In genomic region chr11:99229641-99230260, GRCm38 (mm10) we compare ENCODE assay signal across 8 mouse cellular contexts. TPM values are rescaled to one million over a fixed set of nuclear protein-coding genes. Genes with fewer than 3 reads are reported as not detected.
A peak's percentile ranks its signal among the peaks of the same experiment; 100 is the strongest.
DNase-seq lines count a peak whose midpoint lies in the region; ATAC-seq and TF ChIP-seq lines count a peak whose summit lies in the region.

No protein-coding gene starts in this region.

- no peaks in the 10 kb centered on the region for H3K36me3 ChIP-seq in kidney, adult 2 months (ENCODE audit: control insufficient read depth, insufficient read depth, low read length)
- peaks cover 32% of the 10 kb centered on the region for H3K36me3 ChIP-seq in G1E (replicated peaks)
- peaks cover 28% of the 10 kb centered on the region for H3K36me3 ChIP-seq in forebrain, embryonic 12.5 days (replicated peaks)
- peaks cover 31% of the 10 kb centered on the region for H3K36me3 ChIP-seq in liver, embryonic 15.5 days (replicated peaks)
- no peaks in the 10 kb centered on the region for H3K36me3 ChIP-seq in stomach, postnatal 0 days (ENCODE audit: control insufficient read depth, insufficient read depth, low read length)

- peaks cover 3% of the 10 kb centered on the region; the same call in 1 of the 2 replicates for H3K4me1 ChIP-seq in kidney, adult 2 months (ENCODE audit: control insufficient read depth, insufficient read depth, low read length)
- peaks cover 37% of the 10 kb centered on the region for H3K4me1 ChIP-seq in G1E (ENCODE audit: insufficient read depth, low read depth, low read length)
- H3K4me1 ChIP-seq in forebrain, embryonic 12.5 days, result peaks cover 28% of the 10 kb centered on the region
- H3K4me1 ChIP-seq in liver, embryonic 15.5 days (replicated peaks), result peaks cover 47% of the 10 kb centered on the region
- no peaks in the 10 kb centered on the region; the same call in 1 of the 2 replicates for H3K4me1 ChIP-seq in stomach, postnatal 0 days (replicated peaks; ENCODE audit: control insufficient read depth, insufficient read depth)

- ATAC-seq in G1E (ENCODE audit: extremely low read depth, insufficient number of reproducible peaks, low FRiP score, poor library complexity, severe bottlenecking), result no peak; the same call in 1 of the 2 replicates
- ATAC-seq in forebrain, embryonic 12.5 days (ENCODE audit: low FRiP score), result peak; percentile 33
- peak; percentile 79 for ATAC-seq in liver, embryonic 15.5 days (ENCODE audit: insufficient read depth)
- ATAC-seq in stomach, postnatal 0 days (ENCODE audit: low FRiP score, low TSS enrichment), result no peak; the same call in 1 of the 2 replicates

- H3K27ac ChIP-seq in kidney, adult 2 months (ENCODE audit: insufficient read depth, low read depth, low read length), result peak overlapping the region; percentile 81
- H3K27ac ChIP-seq in forebrain, embryonic 12.5 days, result peak overlapping the region; percentile 100
- peak overlapping the region; percentile 85 for H3K27ac ChIP-seq in liver, embryonic 15.5 days (replicated peaks)
- peak overlapping the region; percentile 99 for H3K27ac ChIP-seq in stomach, postnatal 0 days (replicated peaks)

- TF ChIP-seq POLR2A in kidney, adult 2 months (IDR thresholded peaks at IDR 0.05; ENCODE audit: low read depth, low read length), result no peak

- peak overlapping the region; percentile 99 for H3K9ac ChIP-seq in forebrain, embryonic 12.5 days
- peak overlapping the region; percentile 98 for H3K9ac ChIP-seq in liver, embryonic 15.5 days
- H3K9ac ChIP-seq in stomach, postnatal 0 days (ENCODE audit: low read length), result peak overlapping the region; percentile 99

- TF ChIP-seq CTCF in kidney, adult 2 months (conservative IDR thresholded peaks at IDR 0.05; ENCODE audit: insufficient read depth, insufficient read length, low read depth, low read length), result no peak
- TF ChIP-seq CTCF in G1E (IDR thresholded peaks at IDR 0.05; ENCODE audit: low read depth, low read length), result no peak
- no peak for TF ChIP-seq CTCF in stomach, postnatal 0 days (IDR thresholded peaks at IDR 0.05; ENCODE audit: low read depth)

- no peaks in the 10 kb centered on the region for H3K27me3 ChIP-seq in kidney, adult 2 months (replicated peaks; ENCODE audit: control insufficient read depth, insufficient read depth, low read length)
- no peaks in the 10 kb centered on the region for H3K27me3 ChIP-seq in G1E (ENCODE audit: insufficient read depth, low read length)
- no peaks in the 10 kb centered on the region for H3K27me3 ChIP-seq in forebrain, embryonic 12.5 days
- no peaks in the 10 kb centered on the region for H3K27me3 ChIP-seq in liver, embryonic 15.5 days
- H3K27me3 ChIP-seq in stomach, postnatal 0 days (ENCODE audit: control insufficient read depth, insufficient read depth, low read length), result no peaks in the 10 kb centered on the region

- no peak for TF ChIP-seq EP300 in stomach, postnatal 0 days (optimal IDR thresholded peaks at IDR 0.05)

- peak overlapping the region; percentile 69 for H3K4me2 ChIP-seq in forebrain, embryonic 12.5 days
- H3K4me2 ChIP-seq in liver, embryonic 15.5 days, result peak overlapping the region; percentile 84
- H3K4me2 ChIP-seq in stomach, postnatal 0 days (replicated peaks; ENCODE audit: low read depth), result peak overlapping the region; percentile 81

- WGBS in kidney, adult 2 months, result under 1% methylated on average over 31 of the region's 31 CpGs
- 0% methylated on average over 31 of the region's 31 CpGs for WGBS in forebrain, embryonic 12.5 days
- under 1% methylated on average over 31 of the region's 31 CpGs for WGBS in liver, embryonic 15.5 days (ENCODE audit: insufficient replicate concordance)
- under 1% methylated on average over 31 of the region's 31 CpGs for WGBS in stomach, postnatal 0 days

- H3K4me3 ChIP-seq in kidney, adult 2 months (ENCODE audit: insufficient read depth, low read depth, low read length), result peak overlapping the region; percentile 99
- H3K4me3 ChIP-seq in G1E (ENCODE audit: low read depth, low read length), result peak overlapping the region; percentile 87
- H3K4me3 ChIP-seq in forebrain, embryonic 12.5 days (replicated peaks), result peak overlapping the region; percentile 88
- peak overlapping the region; percentile 83 for H3K4me3 ChIP-seq in liver, embryonic 15.5 days (replicated peaks)
- peak overlapping the region; percentile 90 for H3K4me3 ChIP-seq in stomach, postnatal 0 days (ENCODE audit: low read depth, low read length)

- H3K9me3 ChIP-seq in G1E (replicated peaks), result no peaks in the 10 kb centered on the region
- no peaks in the 10 kb centered on the region for H3K9me3 ChIP-seq in forebrain, embryonic 12.5 days
- H3K9me3 ChIP-seq in liver, embryonic 15.5 days (replicated peaks), result no peaks in the 10 kb centered on the region
- H3K9me3 ChIP-seq in stomach, postnatal 0 days (ENCODE audit: control insufficient read depth, low read length), result no peaks in the 10 kb centered on the region

- DNase-seq in kidney, adult 2 months, result peak; percentile 1
- no peak for DNase-seq in kidney, postnatal 36 days
- DNase-seq in G1E (ENCODE audit: low spot score), result no peak
- DNase-seq in stomach, postnatal 0 days (ENCODE audit: low spot score), result no peak
- DNase-seq in adrenal gland, postnatal 25 days, result no peak
- DNase-seq in thymus, postnatal 14 days, result no peak

RNA-seq across cellular contexts. Expression of gene Smarce1, which starts 1.1 kb away (rescaled TPM):
- 16.6 and 18.6 TPM in 2 replicates for polyA plus RNA-seq in kidney, adult 2 months (2012; rRNA removed)
- total RNA-seq in G1E (2014; fragmentation: Nextera tagmentation), result 168 and 175 TPM in 2 replicates
- 144 and 160 TPM in 2 replicates for total RNA-seq in G1E (2017)
- polyA plus RNA-seq in G1E (2012), result 373 and 391 TPM in 2 replicates
- polyA plus RNA-seq in forebrain, embryonic 12.5 days (2016; fragmentation: Nextera tagmentation; extraction: Ambion mirVana), result 385 and 396 TPM in 2 replicates
- polyA plus RNA-seq in liver, embryonic 15.5 days (2015; fragmentation: Nextera tagmentation; extraction: Ambion mirVana), result 62.2 and 66.5 TPM in 2 replicates
- 90.3 and 91.6 TPM in 2 replicates for polyA plus RNA-seq in stomach, postnatal 0 days (2015; fragmentation: Nextera tagmentation; extraction: Ambion mirVana)
- total RNA-seq in adrenal gland, postnatal 25 days (2021), result 63.5 and 101 TPM in 2 replicates

RNA-seq across cellular contexts. Expression of gene Krt222, which starts 14.1 kb away (rescaled TPM):
- 0.42 and 0.47 TPM in 2 replicates for polyA plus RNA-seq in kidney, adult 2 months (2012; rRNA removed)
- total RNA-seq in G1E (2014; fragmentation: Nextera tagmentation) (not detected in 2 replicates), G1E (2017) (0.05 and 0.17 TPM in 2 replicates)
- polyA plus RNA-seq in G1E (2012), result not detected in 2 replicates
- 0.49 and 0.70 TPM in 2 replicates for polyA plus RNA-seq in forebrain, embryonic 12.5 days (2016; fragmentation: Nextera tagmentation; extraction: Ambion mirVana)
- 0.06 and 0.07 TPM in 2 replicates for polyA plus RNA-seq in liver, embryonic 15.5 days (2015; fragmentation: Nextera tagmentation; extraction: Ambion mirVana)
- polyA plus RNA-seq in stomach, postnatal 0 days (2015; fragmentation: Nextera tagmentation; extraction: Ambion mirVana), result 0.25 and 0.33 TPM in 2 replicates
- total RNA-seq in adrenal gland, postnatal 25 days (2021), result 1.4 and 2.4 TPM in 2 replicates

RNA-seq across cellular contexts. Expression of gene Krt24, which starts 55.3 kb away (rescaled TPM):
- polyA plus RNA-seq in kidney, adult 2 months (2012; rRNA removed), result not detected in 2 replicates
- total RNA-seq in G1E (2014; fragmentation: Nextera tagmentation), result not detected in 2 replicates
- not detected in 2 replicates for total RNA-seq in G1E (2017)
- not detected in 2 replicates for polyA plus RNA-seq in G1E (2012)
- not detected in 2 replicates for polyA plus RNA-seq in forebrain, embryonic 12.5 days (2016; fragmentation: Nextera tagmentation; extraction: Ambion mirVana)
- polyA plus RNA-seq in liver, embryonic 15.5 days (2015; fragmentation: Nextera tagmentation; extraction: Ambion mirVana), result not detected in 2 replicates
- polyA plus RNA-seq in stomach, postnatal 0 days (2015; fragmentation: Nextera tagmentation; extraction: Ambion mirVana), result not detected in 2 replicates
- not detected in 2 replicates for total RNA-seq in adrenal gland, postnatal 25 days (2021)

Comparison
In these comparisons a context has a peak if more than half of its experiments do, and no peak if none do; other contexts are left out.
1. ATAC-seq: peak in forebrain, embryonic 12.5 days (single experiment) and liver, embryonic 15.5 days (single experiment); none in G1E (single experiment) and stomach, postnatal 0 days (single experiment).
2. Peak in every context shown above with its lines, with median percentiles within 50 percentile points of each other: H3K27ac ChIP-seq, H3K4me3 ChIP-seq, H3K4me2 ChIP-seq and H3K9ac ChIP-seq.